Mouse (Mus musculus) WW6 (cell line): Measurements from ENCODE around the gene Ift81.

Experiments
- DNase-seq: peaks from one replicate; pipeline ENCODE4 v3.0.0-alpha.2; 2013; ENCODE audit warnings: low read depth, low spot score

The Ift81 gene

DNA sequence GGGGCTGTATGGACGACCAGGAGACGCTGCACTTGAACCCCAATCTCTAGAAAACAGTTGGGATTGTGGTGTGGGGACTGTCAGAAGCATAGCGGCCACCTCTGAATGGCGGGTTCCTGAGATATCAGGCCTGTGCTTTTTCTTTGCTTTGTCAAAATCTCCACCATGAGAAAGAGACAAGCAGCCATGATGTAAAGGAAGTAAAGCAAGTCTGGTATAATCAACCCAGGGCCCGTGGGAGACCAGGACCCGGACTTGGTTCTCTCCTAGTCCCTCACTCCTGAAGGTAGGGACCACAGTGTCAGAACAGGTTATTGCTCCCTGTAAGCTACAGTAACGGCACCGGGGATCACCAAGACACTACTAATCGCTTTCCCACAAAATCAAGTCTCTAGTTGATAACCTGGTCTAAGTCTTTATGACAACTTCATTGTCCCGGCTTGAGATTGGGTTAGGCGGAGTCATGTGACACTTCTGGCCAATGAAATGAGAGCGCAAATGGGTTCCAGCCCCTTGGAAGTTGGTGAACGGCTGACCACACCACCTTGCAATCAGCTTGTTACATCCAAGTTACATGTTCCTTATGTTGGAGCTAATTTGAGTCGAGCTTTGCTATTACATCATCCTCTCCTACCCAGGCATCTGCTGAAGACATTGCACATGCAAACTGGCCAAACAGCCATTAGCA, 11.4 kb upstream of the Ift81 start:
- DNase-seq: no peak

GRCm38 (mm10) chr5:122624952-122625479, 10.7 kb upstream of the Ift81 start:
- DNase-seq: no peak

DNA sequence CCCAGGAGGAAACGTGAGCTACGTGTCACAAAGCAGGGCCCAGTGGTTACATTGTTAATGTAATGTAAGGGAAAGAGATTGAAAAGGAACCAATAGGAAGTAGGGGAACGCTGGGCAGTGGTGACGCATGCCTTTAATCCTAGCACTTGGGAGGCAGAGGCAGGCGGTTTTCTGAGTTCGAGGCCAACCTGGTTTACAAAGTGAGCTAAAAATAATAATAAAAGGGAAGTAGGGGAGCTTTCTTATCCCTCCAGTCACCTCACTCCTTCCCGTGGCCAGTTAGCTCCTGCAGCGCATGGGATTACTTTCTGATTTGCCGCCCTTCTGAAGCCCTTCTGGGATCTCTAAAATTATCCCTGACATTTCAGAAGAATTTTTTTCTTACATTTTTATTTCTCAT, 9.5 kb upstream of the Ift81 start:
- no peak for DNase-seq

GRCm38 (mm10) chr5:122622526-122622925, 8.2 kb upstream of the Ift81 start:
- DNase-seq: no peak

DNA sequence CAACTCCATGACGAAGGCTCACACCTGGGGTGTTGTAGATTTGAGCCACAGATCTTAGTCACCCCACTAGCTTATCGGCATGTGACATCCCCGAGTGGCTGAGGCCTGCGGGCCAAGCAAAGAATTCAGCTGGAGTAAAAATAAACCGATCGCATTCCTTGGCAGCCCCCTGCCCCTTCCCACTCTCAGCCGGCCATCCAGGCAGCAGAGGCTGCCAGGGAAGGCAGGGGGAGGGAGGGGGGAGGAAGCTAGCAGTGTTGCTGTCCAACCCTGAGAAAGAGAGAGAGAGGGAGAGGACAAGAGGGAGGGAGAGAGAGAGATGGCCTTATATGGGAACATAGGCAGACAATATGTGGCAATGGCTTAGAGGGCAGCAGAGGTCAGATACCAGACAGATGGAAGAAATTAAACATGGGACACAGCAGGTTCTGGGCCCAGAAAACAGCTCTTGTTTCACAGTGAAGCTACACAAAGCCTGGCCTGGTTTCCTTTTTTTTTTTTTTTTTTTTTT, 7.1 kb upstream of the Ift81 start:
- DNase-seq: no peak

DNA sequence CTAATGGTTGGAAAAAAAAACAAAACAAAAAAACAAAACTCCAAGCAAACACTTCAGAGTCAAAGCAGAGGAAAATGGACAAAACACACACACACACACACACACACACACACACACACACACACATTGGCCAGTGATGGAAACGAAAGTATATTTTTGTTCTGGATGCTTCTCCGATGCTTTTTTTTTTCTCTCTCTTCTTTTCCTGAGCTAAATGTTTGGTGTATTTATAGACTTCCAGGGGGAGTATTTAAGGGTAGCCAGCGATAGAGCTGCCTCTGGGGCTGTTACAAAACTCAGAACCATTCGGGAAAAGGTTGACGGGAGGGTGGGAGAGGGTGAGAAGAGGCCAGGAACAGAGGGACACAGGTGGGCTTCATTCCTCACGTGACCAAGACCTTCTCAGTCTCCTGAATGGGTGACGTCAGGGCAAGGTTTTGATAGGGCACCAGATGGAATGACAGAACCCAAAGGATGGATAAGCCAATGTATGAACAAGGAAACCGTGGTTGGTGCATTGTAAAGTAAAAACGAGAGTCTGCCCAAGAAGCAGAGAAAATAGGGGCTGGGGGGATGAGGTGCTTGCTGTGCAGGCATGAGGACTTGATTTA, 5.5 kb upstream of the Ift81 start:
- no peak for DNase-seq

- DNase-seq: no peak
These were observed 3.4 kb upstream of the Ift81 start for GRCm38 (mm10) chr5:122617718-122618117.

- no peak for DNase-seq
These were observed 2.7 kb downstream of the Ift81 start for GRCm38 (mm10) chr5:122611651-122612050.

DNA sequence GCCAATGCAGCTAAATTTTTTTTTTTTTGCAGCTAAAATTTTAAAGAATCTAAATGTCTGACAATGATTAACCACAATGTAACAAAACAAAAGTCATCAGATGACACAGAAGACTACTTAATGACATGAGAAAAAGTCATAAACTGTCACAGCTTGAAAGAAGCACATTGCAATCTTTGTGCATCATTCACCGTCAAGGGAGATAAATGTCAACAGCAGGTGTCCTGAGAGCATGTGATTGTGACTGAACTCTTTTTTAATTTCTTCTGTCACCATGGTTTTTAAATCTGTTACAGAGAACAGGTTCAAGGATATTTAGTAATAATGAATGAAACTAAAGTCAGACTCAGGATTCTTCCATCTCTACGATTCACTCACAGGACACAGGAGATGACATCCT, 9.4 kb downstream of the Ift81 start:
- no peak for DNase-seq

- no peak for DNase-seq
These were observed 12.1 kb downstream of the Ift81 start for GRCm38 (mm10) chr5:122602233-122602632.

DNA sequence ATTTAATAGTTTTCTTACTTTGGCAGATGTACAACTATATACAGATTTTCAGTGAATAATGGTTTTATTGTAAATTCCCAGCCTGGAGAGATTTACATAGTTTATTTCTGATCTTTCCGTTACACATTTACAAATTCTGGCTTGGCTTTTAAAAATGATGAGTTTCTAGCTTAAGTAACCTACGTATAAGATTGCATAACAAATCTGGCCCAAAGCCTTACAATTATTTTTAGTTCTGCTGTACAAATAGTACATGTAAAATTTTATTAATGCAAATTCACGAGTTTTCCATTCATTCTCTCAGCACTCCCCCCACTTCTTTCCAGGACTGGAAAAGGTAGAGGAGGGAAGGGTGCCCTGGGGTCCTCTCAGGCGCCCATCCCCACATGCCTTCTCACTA, 18.8 kb downstream of the Ift81 start:
- no peak for DNase-seq

DNA sequence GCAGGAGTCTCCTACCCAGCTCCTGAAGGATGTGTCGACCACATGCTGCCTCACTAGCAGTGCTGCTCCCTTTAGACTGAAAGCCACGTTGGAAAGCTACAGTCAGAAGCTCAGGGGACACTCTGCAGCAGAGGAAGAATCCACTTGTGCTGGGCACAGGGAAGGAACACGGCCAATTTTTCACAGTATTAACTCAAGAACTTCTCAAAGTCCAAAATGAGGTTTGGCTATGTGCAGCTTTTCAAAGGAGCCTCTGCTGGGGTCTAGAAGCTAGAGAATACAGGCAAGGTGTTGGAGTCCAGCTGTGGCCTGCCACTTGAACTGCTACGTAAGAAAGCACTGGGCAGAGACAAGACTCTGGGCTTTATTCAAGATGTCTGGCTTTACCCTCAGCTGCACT, 24.4 kb downstream of the Ift81 start:
- DNase-seq: no peak

GRCm38 (mm10) chr5:122585546-122585945, 28.8 kb downstream of the Ift81 start:
- no peak for DNase-seq

DNA sequence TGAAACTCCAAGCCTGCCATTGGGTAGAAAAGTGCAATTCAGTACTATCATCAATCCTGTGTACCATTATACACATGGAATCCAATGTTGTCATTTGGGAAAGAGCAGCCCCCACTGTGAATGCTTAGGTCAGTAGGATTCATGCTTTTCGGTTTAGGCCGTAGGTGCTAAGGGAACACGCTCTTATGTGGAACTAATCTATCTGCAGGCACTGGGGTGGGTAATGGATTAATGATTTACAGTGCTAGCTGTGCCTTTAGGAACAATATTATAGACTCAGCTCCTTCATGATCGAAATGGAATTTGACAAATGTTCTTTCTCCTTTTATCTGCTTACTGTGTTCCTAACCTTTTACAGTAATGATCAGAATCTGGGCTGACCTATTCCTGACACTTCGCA, 30.2 kb downstream of the Ift81 start:
- DNase-seq: no peak

DNA sequence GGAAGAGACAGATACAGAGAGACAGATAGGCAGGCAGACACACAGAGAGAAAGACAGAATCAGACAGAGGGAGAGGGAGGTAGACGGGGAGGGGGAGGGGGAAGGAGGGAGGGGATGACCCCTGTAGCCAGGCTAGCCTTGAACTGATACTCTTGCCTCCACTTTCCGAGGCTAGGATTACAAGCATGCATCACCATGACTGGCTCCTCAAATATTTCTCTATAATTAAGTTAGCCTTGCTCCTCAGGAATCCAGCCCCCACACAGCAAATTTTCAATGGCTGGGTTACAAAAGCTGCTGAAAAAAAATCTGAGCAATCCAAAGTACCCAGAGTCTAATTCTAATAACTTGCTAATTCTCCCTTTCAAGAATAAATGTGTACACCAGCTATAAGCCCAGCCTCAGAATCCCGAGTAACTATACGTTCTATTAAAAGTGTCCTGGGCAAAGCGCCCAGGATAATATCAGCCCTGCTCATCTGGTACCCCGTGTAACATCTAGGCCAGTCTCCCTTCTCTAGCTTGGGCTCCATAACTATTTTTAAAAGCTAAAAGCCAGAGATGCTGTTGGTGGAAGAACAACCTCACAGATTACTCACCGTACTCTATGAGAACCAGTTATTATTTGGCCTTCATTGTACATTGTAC, 37.5 kb downstream of the Ift81 start:
- no peak for DNase-seq

GRCm38 (mm10) chr5:122572001-122572400, 42.3 kb downstream of the Ift81 start:
- no peak for DNase-seq

- DNase-seq: no peak
These were observed 47.7 kb downstream of the Ift81 start for GRCm38 (mm10) chr5:122566626-122567025.

- no peak for DNase-seq
These were observed 53.7 kb downstream of the Ift81 start for GRCm38 (mm10) chr5:122560654-122561053.

- DNase-seq: no peak
These were observed 56.2 kb downstream of the Ift81 start for GRCm38 (mm10) chr5:122558127-122558526.

DNA sequence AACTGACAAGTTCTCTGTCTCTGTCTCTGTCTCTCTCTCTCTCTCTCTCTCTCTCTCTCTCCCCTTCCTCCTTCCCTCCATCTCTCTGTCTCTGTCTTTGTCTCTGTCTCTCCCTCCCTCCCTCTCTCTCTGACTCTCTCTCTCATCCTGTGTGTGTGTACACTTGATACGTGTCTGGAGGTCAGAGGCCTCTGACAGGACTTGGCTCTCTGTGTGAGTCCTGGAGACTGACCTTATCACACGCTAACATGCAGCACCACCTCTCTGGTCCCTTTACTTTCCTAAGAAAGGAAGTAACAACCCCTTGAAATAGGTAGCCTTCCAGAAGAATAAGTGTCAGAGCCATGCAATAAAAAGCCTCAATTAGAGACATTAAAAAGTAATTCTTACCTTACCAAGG, 59.2 kb downstream of the Ift81 start:
- DNase-seq: no peak

DNA sequence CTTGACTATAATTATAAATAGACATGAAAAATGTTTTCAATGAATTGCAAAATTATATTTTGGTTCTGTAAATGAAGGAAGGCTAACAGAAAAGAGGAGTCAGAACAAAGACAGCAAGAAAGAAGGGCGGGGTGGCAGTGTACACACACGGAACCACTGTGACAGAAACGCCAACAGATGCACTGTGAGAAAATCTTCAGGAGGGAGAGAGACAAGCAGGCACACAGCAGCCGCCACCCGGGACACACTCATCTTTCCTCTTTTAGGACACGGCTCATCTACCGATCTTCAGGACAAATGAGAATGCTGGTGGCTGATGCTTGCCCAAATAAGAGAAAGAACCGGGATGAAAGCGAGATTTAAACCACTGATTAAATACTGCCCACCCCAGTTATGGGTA, 61.7 kb downstream of the Ift81 start:
- DNase-seq: no peak

- no peak for DNase-seq
These were observed 63.9 kb downstream of the Ift81 start for GRCm38 (mm10) chr5:122550460-122550859.

DNA sequence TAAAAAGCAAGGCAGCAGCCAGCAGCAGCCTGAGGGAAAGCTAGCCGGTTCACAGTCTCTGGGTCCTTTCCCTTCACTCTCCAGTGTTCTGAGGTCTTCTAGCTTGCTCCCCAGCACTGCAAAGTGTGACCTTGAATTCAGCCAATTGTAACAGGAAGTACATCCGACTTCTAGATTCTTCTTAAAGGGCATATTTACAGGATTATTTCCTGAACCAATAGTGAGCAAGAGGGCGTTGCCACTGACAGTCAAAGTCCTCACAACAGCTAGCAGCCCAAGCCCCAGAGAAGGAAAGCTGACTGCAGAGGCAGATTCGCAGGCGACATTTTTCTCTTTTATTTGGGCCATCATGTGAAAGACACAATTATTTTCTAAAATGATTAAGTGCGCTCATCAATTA, 65.6 kb downstream of the Ift81 start:
- DNase-seq: no peak
